29 mouse cellular contexts compared by ENCODE assay signal in genomic region chr17:67901161-67901560, GRCm38 (mm10).
DNase-seq lines count a peak whose midpoint lies in the region; ATAC-seq and TF ChIP-seq lines count a peak whose summit lies in the region.
"Had no signal": no experiment of that assay in that cellular context is flagged by ENCODE, and none has a peak within 500 bp of the region (broad histone marks: within the 10 kb centered on the region; RNA-seq: fewer than 3 reads in every experiment).

No protein-coding gene starts in this region.

- H3K9me3 ChIP-seq in forebrain, embryonic 10.5 days, result no peaks in the 10 kb centered on the region
- H3K9me3 ChIP-seq in forebrain, embryonic 13.5 days (replicated peaks), result no peaks in the 10 kb centered on the region
- H3K9me3 ChIP-seq in kidney, embryonic 14.5 days (ENCODE audit: control insufficient read depth, low read length), result no peaks in the 10 kb centered on the region
- H3K9me3 ChIP-seq in kidney, postnatal 0 days (replicated peaks; ENCODE audit: low read length), result no peaks in the 10 kb centered on the region
- H3K9me3 ChIP-seq: embryonic facial prominence, embryonic 13.5 days; heart, embryonic 12.5 days; heart, embryonic 15.5 days; hindbrain, embryonic 10.5 days; hindbrain, embryonic 13.5 days had no signal

- no peak overlapping the region for H3K4me3 ChIP-seq in forebrain, embryonic 10.5 days
- no peak overlapping the region for H3K4me3 ChIP-seq in forebrain, embryonic 13.5 days
- H3K4me3 ChIP-seq in kidney, embryonic 14.5 days (ENCODE audit: low read length), result no peak overlapping the region
- no peak overlapping the region for H3K4me3 ChIP-seq in kidney, postnatal 0 days (replicated peaks; ENCODE audit: low read depth, low read length)
- H3K4me3 ChIP-seq: embryonic facial prominence, embryonic 13.5 days; erythroblast, embryonic 14.5 days; gastrocnemius, adult 2 months; heart, embryonic 12.5 days; heart, embryonic 15.5 days; hindbrain, embryonic 10.5 days; hindbrain, embryonic 13.5 days had no signal

- peaks cover 13% of the 10 kb centered on the region; the same call in 1 of the 2 replicates for H3K36me3 ChIP-seq in forebrain, embryonic 10.5 days (replicated peaks)
- no peaks in the 10 kb centered on the region for H3K36me3 ChIP-seq in forebrain, embryonic 13.5 days (ENCODE audit: poor library complexity, severe bottlenecking)
- peaks cover 5% of the 10 kb centered on the region; the same call in 1 of the 2 replicates for H3K36me3 ChIP-seq in kidney, embryonic 14.5 days (ENCODE audit: control insufficient read depth, insufficient read depth, low read length)
- H3K36me3 ChIP-seq in kidney, postnatal 0 days (ENCODE audit: insufficient read depth, low read length), result no peaks in the 10 kb centered on the region
- H3K36me3 ChIP-seq: G1E; heart, embryonic 15.5 days; hindbrain, embryonic 13.5 days had no signal

- no peak for DNase-seq in forebrain, embryonic 10.5 days (ENCODE audit: extremely low spot score, low spot score)
- no peak for DNase-seq in kidney, postnatal 10 days
- DNase-seq in kidney, postnatal 0 days (ENCODE audit: low spot score), result peak; percentile 18
- no peak for DNase-seq in kidney, adult 11 months
- DNase-seq: adrenal gland, postnatal 10 days; adrenal gland, postnatal 36 days; B cell, adult 2 months; cerebellum, adult 18-20 months; cerebellum, adult 9-10 months; cerebellum, postnatal 14 days; forebrain, postnatal 0 days; gastrocnemius, adult 2 months; gastrocnemius, postnatal 14 days; heart, adult 18-20 months; heart, postnatal 10 days; heart, postnatal 36 days had no signal

- H3K27ac ChIP-seq in forebrain, embryonic 10.5 days, result 0 out of 2 replicates have a peak overlapping the region, but pooled peaks have one; percentile 11
- no peak overlapping the region for H3K27ac ChIP-seq in forebrain, embryonic 13.5 days
- H3K27ac ChIP-seq in kidney, embryonic 14.5 days (ENCODE audit: low read depth, low read length), result no peak overlapping the region
- H3K27ac ChIP-seq in kidney, postnatal 0 days, result no peak overlapping the region
- H3K27ac ChIP-seq: embryonic facial prominence, embryonic 13.5 days; gastrocnemius, adult 2 months; heart, embryonic 15.5 days; hindbrain, embryonic 10.5 days; hindbrain, embryonic 13.5 days had no signal

- no peak overlapping the region for H3K4me2 ChIP-seq in forebrain, embryonic 13.5 days
- H3K4me2 ChIP-seq in kidney, embryonic 14.5 days (replicated peaks; ENCODE audit: low read depth, low read length), result no peak overlapping the region
- no peak overlapping the region for H3K4me2 ChIP-seq in kidney, postnatal 0 days (ENCODE audit: low read length)
- H3K4me2 ChIP-seq: embryonic facial prominence, embryonic 13.5 days; heart, embryonic 12.5 days; heart, embryonic 15.5 days; hindbrain, embryonic 13.5 days had no signal

- H3K27me3 ChIP-seq in forebrain, embryonic 10.5 days (ENCODE audit: poor library complexity, severe bottlenecking), result no peaks in the 10 kb centered on the region
- no peaks in the 10 kb centered on the region for H3K27me3 ChIP-seq in forebrain, embryonic 13.5 days
- H3K27me3 ChIP-seq in kidney, embryonic 14.5 days (ENCODE audit: control insufficient read depth, insufficient read depth, low read length), result no peaks in the 10 kb centered on the region
- no peaks in the 10 kb centered on the region for H3K27me3 ChIP-seq in kidney, postnatal 0 days (ENCODE audit: insufficient read depth, low read length)
- H3K27me3 ChIP-seq: CH12.LX; embryonic facial prominence, embryonic 13.5 days; heart, embryonic 12.5 days; heart, embryonic 15.5 days; hindbrain, embryonic 13.5 days; Patski had no signal

- H3K4me1 ChIP-seq in forebrain, embryonic 10.5 days, result peaks cover 5% of the 10 kb centered on the region
- no peaks in the 10 kb centered on the region for H3K4me1 ChIP-seq in forebrain, embryonic 13.5 days
- no peaks in the 10 kb centered on the region for H3K4me1 ChIP-seq in kidney, embryonic 14.5 days (ENCODE audit: control insufficient read depth, insufficient read depth, low read length)
- no peaks in the 10 kb centered on the region for H3K4me1 ChIP-seq in kidney, postnatal 0 days (replicated peaks; ENCODE audit: insufficient read depth, low read length)
- H3K4me1 ChIP-seq: heart, embryonic 15.5 days had no signal

- TF ChIP-seq CTCF in kidney, postnatal 0 days (IDR thresholded peaks at IDR 0.05; ENCODE audit: low read depth), result no peak

- no peak overlapping the region for H3K9ac ChIP-seq in forebrain, embryonic 13.5 days
- no peak overlapping the region for H3K9ac ChIP-seq in kidney, embryonic 14.5 days (ENCODE audit: low read depth, low read length)
- no peak overlapping the region for H3K9ac ChIP-seq in kidney, postnatal 0 days (ENCODE audit: low read depth, low read length)
- H3K9ac ChIP-seq: embryonic facial prominence, embryonic 13.5 days; forebrain, postnatal 0 days; heart, embryonic 12.5 days; heart, embryonic 15.5 days; hindbrain, embryonic 13.5 days had no signal

- no peak for ATAC-seq in forebrain, embryonic 13.5 days
- 0 out of 2 replicates have a peak, but pooled peaks have one; percentile 20 for ATAC-seq in kidney, embryonic 14.5 days (ENCODE audit: low FRiP score, low TSS enrichment)
- ATAC-seq in kidney, postnatal 0 days (replicated peaks; ENCODE audit: low FRiP score, low read depth), result no peak
- ATAC-seq: forebrain, embryonic 14.5 days; forebrain, postnatal 0 days; hindbrain, embryonic 16.5 days; Patski had no signal

- 85% methylated on average over 11 of the region's 11 CpGs for WGBS in forebrain, embryonic 10.5 days
- WGBS in forebrain, embryonic 13.5 days, result 75% methylated on average over 11 of the region's 11 CpGs
- WGBS in kidney, embryonic 14.5 days, result 46% methylated on average over 11 of the region's 11 CpGs
- 46% methylated on average over 11 of the region's 11 CpGs for WGBS in kidney, postnatal 0 days
